Mouse (Mus musculus): ENCODE measurements around the gene Cdkn1c.

GRCm38 (mm10) chr7:143482541-143482940 is 21.7 kb upstream of the Cdkn1c start:
- TF ChIP-seq POLR2A (IDR thresholded peaks at IDR 0.05; ENCODE audit: insufficient read depth, low read length): no peak
- TF ChIP-seq CTCF (IDR thresholded peaks at IDR 0.05; ENCODE audit: low read depth, low read length): no peak
